Mouse (Mus musculus) limb, embryonic 15.5 days (tissue): ENCODE results near the gene Tarbp2. TPM values are rescaled to one million over a fixed set of nuclear protein-coding genes. Genes with fewer than 3 reads are reported as not detected.

Experiments used
- ATAC-seq: fragments of 200-750 bp; cut with Nextera tagmentation; 2 replicates; pipeline ENCODE4 v1.8.0; 2017; ENCODE audit warnings: low read depth, moderate TSS enrichment; ENCODE audit not compliant: insufficient number of reproducible peaks, low FRiP score, low TSS enrichment
- H3K27ac ChIP-seq: fragments of 300-500 bp; sonication (generic); 2 replicates; pipeline ENCODE4 v1.5.1; 2015; ENCODE audit warnings: moderate library complexity, mild to moderate bottlenecking, inconsistent platforms
- H3K27me3 ChIP-seq: fragments of 300-500 bp; sonication (generic); 2 replicates; pipeline ENCODE4 v1.6.1; 2015; ENCODE audit warnings: inconsistent platforms
- H3K36me3 ChIP-seq: fragments of 300-500 bp; sonication (generic); 2 replicates; pipeline ENCODE4 v1.6.1; 2015; ENCODE audit warnings: inconsistent platforms
- H3K4me1 ChIP-seq: fragments of 300-500 bp; sonication (generic); 2 replicates; pipeline ENCODE4 v1.6.1; 2015; ENCODE audit warnings: inconsistent platforms
- H3K4me2 ChIP-seq: fragments of 300-500 bp; sonication (generic); 2 replicates; pipeline ENCODE4 v1.6.1; 2015; ENCODE audit warnings: mild to moderate bottlenecking, inconsistent platforms
- H3K4me3 ChIP-seq: fragments of 300-500 bp; sonication (generic); 2 replicates; pipeline ENCODE4 v1.5.1; 2015; ENCODE audit warnings: mild to moderate bottlenecking, inconsistent platforms
- H3K9ac ChIP-seq: fragments of 300-500 bp; sonication (generic); 2 replicates; pipeline ENCODE4 v1.6.1; 2015; ENCODE audit warnings: inconsistent platforms
- H3K9me3 ChIP-seq: fragments of 300-500 bp; sonication (generic); 2 replicates; pipeline ENCODE4 v1.6.1; 2016; ENCODE audit warnings: inconsistent platforms
- WGBS: fragments of 180-500 bp; shearing (Covaris S2); methylation state at CpG from one replicate; pipeline ENCODE4 v1.1.7; 2015; 5-methylcytosine and 5-hydroxymethylcytosine counted together
- polyA plus RNA-seq: library from polyadenylated mRNA; unstranded; fragments of >200 nt; fragmentation: Nextera tagmentation; extraction: Ambion mirVana; gene quantifications from 2 replicates; pipeline ENCODE4 v1.2.1, GENCODE M21; 2015

The Tarbp2 gene
- polyA plus RNA-seq, 1 experiment from 2014 or later: 81.0 TPM

GRCm38 (mm10) chr15:102498322-102498721 lies 19.7 kb upstream of the Tarbp2 start:
- WGBS: 87% methylated on average over 3 of the region's 3 CpGs

GRCm38 (mm10) chr15:102499370-102499769 lies 18.6 kb upstream of the Tarbp2 start:
- Histone ChIP-seq H3K27me3 (no peaks in the 10 kb centered on the region), H3K4me2 (no peak overlapping the region), H3K9ac (no peak overlapping the region), H3K4me1 (no peaks in the 10 kb centered on the region), H3K9me3 (no peaks in the 10 kb centered on the region), H3K27ac (no peak overlapping the region), H3K36me3 (peaks cover 83% of the 10 kb centered on the region), H3K4me3 (no peak overlapping the region)
- ATAC-seq: no peak
- WGBS: 71% methylated on average over 3 of the region's 3 CpGs

More at GRCm38 (mm10) chr15:102498322-102498721, 19.7 kb upstream of the Tarbp2 start:
- Histone ChIP-seq H3K9me3 (no peaks in the 10 kb centered on the region), H3K27me3 (no peaks in the 10 kb centered on the region), H3K4me2 (no peak overlapping the region), H3K36me3 (peaks cover 82% of the 10 kb centered on the region), H3K4me3 (no peak overlapping the region), H3K4me1 (no peaks in the 10 kb centered on the region), H3K27ac (no peak overlapping the region), H3K9ac (no peak overlapping the region)
- ATAC-seq: no peak

GRCm38 (mm10) chr15:102499851-102500250 lies 18.1 kb upstream of the Tarbp2 start:
- WGBS: 84% methylated on average over 6 of the region's 6 CpGs
- no peak overlapping the region for H3K27ac ChIP-seq

GRCm38 (mm10) chr15:102500479-102500878 lies 17.5 kb upstream of the Tarbp2 start:
- ATAC-seq: no peak

More at GRCm38 (mm10) chr15:102499851-102500250, 18.1 kb upstream of the Tarbp2 start:
- H3K4me1 ChIP-seq: no peaks in the 10 kb centered on the region
- no peak overlapping the region for H3K4me2 ChIP-seq
- H3K27me3 ChIP-seq: no peaks in the 10 kb centered on the region
- H3K9me3 ChIP-seq: no peaks in the 10 kb centered on the region
- H3K4me3 ChIP-seq: no peak overlapping the region
- peaks cover 83% of the 10 kb centered on the region for H3K36me3 ChIP-seq
- no peak overlapping the region for H3K9ac ChIP-seq
- ATAC-seq: no peak

GRCm38 (mm10) chr15:102501084-102501814 lies 16.7 kb upstream of the Tarbp2 start:
- no peak overlapping the region for H3K4me2 ChIP-seq
- no peak overlapping the region for H3K4me3 ChIP-seq
- peaks cover 82% of the 10 kb centered on the region for H3K36me3 ChIP-seq
- no peaks in the 10 kb centered on the region for H3K27me3 ChIP-seq
- WGBS: 86% methylated on average over 19 of the region's 19 CpGs
- H3K4me1 ChIP-seq: 0 out of 2 replicates have a peak, but pooled peaks cover 3% of the 10 kb centered on the region
- H3K27ac ChIP-seq: peak overlapping the region; percentile 24; the same call in 1 of the 2 replicates
- no peak overlapping the region for H3K9ac ChIP-seq
- no peak for ATAC-seq
- no peaks in the 10 kb centered on the region for H3K9me3 ChIP-seq

More at GRCm38 (mm10) chr15:102500479-102500878, 17.5 kb upstream of the Tarbp2 start:
- Histone ChIP-seq H3K4me2 (no peak overlapping the region), H3K9me3 (no peaks in the 10 kb centered on the region), H3K36me3 (peaks cover 83% of the 10 kb centered on the region), H3K27ac (no peak overlapping the region), H3K27me3 (no peaks in the 10 kb centered on the region), H3K4me1 (0 out of 2 replicates have a peak, but pooled peaks cover 3% of the 10 kb centered on the region), H3K9ac (no peak overlapping the region), H3K4me3 (no peak overlapping the region)
- WGBS: 83% methylated on average over 5 of the region's 5 CpGs

- no peak for ATAC-seq
- no peak overlapping the region for H3K9ac ChIP-seq
- no peak overlapping the region for H3K27ac ChIP-seq
- 0 out of 2 replicates have a peak, but pooled peaks cover 3% of the 10 kb centered on the region for H3K4me1 ChIP-seq
- no peaks in the 10 kb centered on the region for H3K9me3 ChIP-seq
- peaks cover 73% of the 10 kb centered on the region for H3K36me3 ChIP-seq
- no peak overlapping the region for H3K4me2 ChIP-seq
- H3K27me3 ChIP-seq: no peaks in the 10 kb centered on the region
- H3K4me3 ChIP-seq: no peak overlapping the region
- WGBS: 78% methylated on average over 9 of the region's 9 CpGs
Observed at GRCm38 (mm10) chr15:102502254-102502840, 15.6 kb upstream of the Tarbp2 start.

- no peak within 1 kb of the TSS for H3K4me2 ChIP-seq
- H3K4me1 ChIP-seq: 0 out of 2 replicates have a peak, but pooled peaks cover 3% of the 10 kb centered on the region
- H3K4me3 ChIP-seq: no peak within 1 kb of the TSS
- H3K27ac ChIP-seq: no peak within 1 kb of the TSS
- H3K9ac ChIP-seq: no peak within 1 kb of the TSS
- H3K36me3 ChIP-seq: peaks cover 64% of the 10 kb centered on the region
- ATAC-seq: no peak
- no peaks in the 10 kb centered on the region for H3K9me3 ChIP-seq
- no peaks in the 10 kb centered on the region for H3K27me3 ChIP-seq
- WGBS: 79% methylated on average over 1 of the region's 1 CpGs
Observed at GRCm38 (mm10) chr15:102503447-102503846, 14.5 kb upstream of the Tarbp2 start, which contains the start of gene Gm10337. Gm10337 (plus strand) TSS chr15:102503722.

GRCm38 (mm10) chr15:102503924-102504782 lies 13.8 kb upstream of the Tarbp2 start:
- Histone ChIP-seq H3K4me3 (no peak overlapping the region), H3K4me2 (no peak overlapping the region), H3K9ac (no peak overlapping the region), H3K9me3 (no peaks in the 10 kb centered on the region), H3K27ac (no peak overlapping the region), H3K4me1 (0 out of 2 replicates have a peak, but pooled peaks cover 3% of the 10 kb centered on the region), H3K27me3 (no peaks in the 10 kb centered on the region), H3K36me3 (peaks cover 60% of the 10 kb centered on the region)
- 86% methylated on average over 9 of the region's 9 CpGs for WGBS
- ATAC-seq: no peak

GRCm38 (mm10) chr15:102505073-102505769 lies 12.8 kb upstream of the Tarbp2 start:
- Histone ChIP-seq H3K27ac (no peak overlapping the region), H3K9ac (no peak overlapping the region), H3K27me3 (no peaks in the 10 kb centered on the region), H3K4me3 (no peak overlapping the region), H3K4me1 (peaks cover 10% of the 10 kb centered on the region), H3K9me3 (no peaks in the 10 kb centered on the region), H3K4me2 (no peak overlapping the region), H3K36me3 (peaks cover 50% of the 10 kb centered on the region)
- WGBS: 62% methylated on average over 12 of the region's 12 CpGs
- ATAC-seq: no peak

- H3K4me1 ChIP-seq: peaks cover 13% of the 10 kb centered on the region
- H3K36me3 ChIP-seq: peaks cover 43% of the 10 kb centered on the region
- H3K4me3 ChIP-seq: no peak overlapping the region
- ATAC-seq: no peak
- no peaks in the 10 kb centered on the region for H3K9me3 ChIP-seq
- H3K4me2 ChIP-seq: no peak overlapping the region
- H3K9ac ChIP-seq: no peak overlapping the region
- 83% methylated on average over 9 of the region's 9 CpGs for WGBS
- no peak overlapping the region for H3K27ac ChIP-seq
- no peaks in the 10 kb centered on the region for H3K27me3 ChIP-seq
Observed at GRCm38 (mm10) chr15:102505770-102506463, 12.1 kb upstream of the Tarbp2 start.

GRCm38 (mm10) chr15:102506464-102506830 lies 11.5 kb upstream of the Tarbp2 start:
- H3K27ac ChIP-seq: no peak overlapping the region
- H3K36me3 ChIP-seq: peaks cover 38% of the 10 kb centered on the region

More at GRCm38 (mm10) chr15:102506464-102506830, 11.5 kb upstream of the Tarbp2 start:
- Histone ChIP-seq H3K9me3 (no peaks in the 10 kb centered on the region), H3K9ac (no peak overlapping the region), H3K4me2 (no peak overlapping the region), H3K4me1 (peaks cover 19% of the 10 kb centered on the region), H3K4me3 (no peak overlapping the region), H3K27me3 (no peaks in the 10 kb centered on the region)
- WGBS: 38% methylated on average over 2 of the region's 2 CpGs
- ATAC-seq: no peak
